Mouse (Mus musculus) ES-CJ7 (cell line): ENCODE data around the gene Zfp661.
"Not testable (repeated sequence)": the region's sequence is repeated elsewhere in the genome, so short reads cannot be mapped to it uniquely, and the experiment has no call there.

Experiments used
- DNase-seq: peaks from one replicate; pipeline ENCODE4 v3.0.0; 2011; ENCODE audit warnings: low read depth, low spot score

The Zfp661 gene

DNA sequence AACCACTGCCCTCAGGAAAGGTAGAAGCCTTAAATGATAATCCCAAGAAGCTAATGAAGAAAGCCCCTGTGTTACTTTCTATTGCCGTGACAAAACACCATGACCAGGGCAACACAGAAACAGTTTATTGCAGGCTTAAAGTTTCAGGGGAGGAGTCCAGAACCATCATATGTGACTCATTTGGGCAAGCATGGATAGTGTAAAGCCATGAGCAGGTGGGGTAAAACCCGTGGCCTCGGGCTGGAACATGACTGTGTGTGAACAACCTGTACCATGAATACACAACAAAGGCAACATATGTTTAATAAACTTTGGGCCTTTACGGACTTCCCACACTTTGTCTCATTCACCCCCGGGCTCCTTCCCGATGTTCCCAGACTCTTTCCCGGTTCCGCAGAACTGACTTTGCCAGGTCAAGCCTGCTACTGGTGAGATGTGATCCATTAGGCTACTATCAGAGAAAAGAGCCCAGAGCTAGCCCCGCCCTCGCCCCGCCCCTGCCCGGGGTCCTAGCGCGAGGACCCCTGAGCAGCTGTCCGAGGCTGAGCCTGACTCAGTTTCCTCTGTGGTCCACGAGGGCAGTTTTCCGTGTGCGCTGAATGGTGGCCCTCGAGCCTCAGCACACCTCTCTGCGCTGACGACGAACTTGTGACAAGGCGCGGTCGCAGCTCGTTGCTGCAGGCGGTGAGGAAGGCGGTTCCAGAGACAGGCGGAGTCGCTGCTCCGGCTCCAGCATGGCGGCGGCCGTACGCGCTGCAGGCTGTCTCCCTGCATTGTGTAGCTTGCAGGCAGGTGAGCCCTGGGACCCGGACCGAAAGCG, at the start of gene Zfp661, which contains the start of gene Mrps5:
Gene Zfp661 (minus strand): TSS at position 401 of the 820 bp plus-strand sequence.
Gene Mrps5 (plus strand): TSS at position 529 of the 820 bp plus-strand sequence.
- DNase-seq: peak; percentile 77

DNA sequence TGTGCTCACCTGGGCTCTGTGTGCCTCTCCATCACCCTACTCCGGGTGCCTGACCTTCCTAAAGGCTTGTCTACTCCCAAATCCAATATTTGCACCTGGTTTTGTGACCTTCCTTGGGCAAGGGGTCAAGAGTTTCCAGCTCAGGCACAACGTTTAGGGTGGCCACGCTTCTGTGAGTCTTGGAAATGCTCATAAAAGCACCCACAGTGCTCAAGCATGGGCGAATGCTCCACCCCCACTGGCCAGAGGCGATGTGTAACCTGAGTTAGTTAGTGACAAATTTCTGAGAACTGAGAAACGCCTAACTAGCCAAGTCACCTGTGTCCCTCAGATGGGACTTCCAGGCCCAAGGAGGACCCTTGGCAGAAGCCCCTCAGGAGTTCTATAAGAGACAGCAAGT, 48.7 kb upstream of the Zfp661 start:
- DNase-seq: no peak

DNA sequence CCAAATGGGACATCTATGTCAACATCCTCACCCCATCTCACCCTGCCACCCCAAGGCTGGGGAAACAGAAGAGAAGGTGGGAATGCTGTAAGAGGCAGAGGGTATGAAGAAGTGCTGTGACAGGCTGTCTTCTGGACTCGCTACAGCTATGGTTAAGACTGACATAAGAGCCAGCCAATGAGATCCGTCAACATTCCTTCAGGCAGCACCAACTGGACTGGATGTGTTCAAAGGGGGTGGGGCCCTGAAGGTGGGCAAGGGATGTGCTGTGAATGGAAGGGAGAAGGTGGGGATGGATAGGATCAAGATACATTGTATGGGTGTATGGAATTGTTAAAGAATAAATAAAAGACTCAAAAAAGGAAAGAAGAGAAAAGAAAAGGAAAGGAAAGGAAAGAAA, 45.7 kb upstream of the Zfp661 start:
- DNase-seq: peak; percentile 21

DNA sequence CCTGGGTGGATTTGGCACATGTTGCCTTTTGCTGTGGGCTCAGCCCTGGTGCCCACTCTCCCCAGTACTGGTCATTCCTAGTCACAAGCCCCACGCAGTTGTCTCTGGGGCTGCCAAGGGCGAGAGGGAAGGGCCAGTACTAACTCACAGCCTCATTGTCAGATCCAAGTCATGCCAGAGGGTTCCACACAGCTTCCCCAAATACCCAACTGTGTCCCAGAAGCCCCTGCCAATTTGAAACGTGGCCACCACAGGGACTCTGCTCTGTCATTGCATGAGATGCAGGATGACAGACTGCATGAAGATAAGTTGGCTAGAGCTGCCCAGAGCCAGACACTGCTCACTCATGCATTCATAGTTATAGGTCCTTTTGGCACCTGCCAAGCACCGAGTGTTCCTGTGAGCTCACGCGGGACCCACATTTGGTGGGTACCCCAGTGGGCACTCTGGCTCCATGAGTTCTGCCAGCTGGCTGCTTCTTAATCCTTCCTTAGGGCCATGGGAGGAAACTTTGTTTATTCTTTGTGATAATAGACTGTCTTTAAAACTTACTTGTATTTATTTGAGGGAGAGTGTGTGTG, 41.2 kb upstream of the Zfp661 start:
- no peak for DNase-seq

DNA sequence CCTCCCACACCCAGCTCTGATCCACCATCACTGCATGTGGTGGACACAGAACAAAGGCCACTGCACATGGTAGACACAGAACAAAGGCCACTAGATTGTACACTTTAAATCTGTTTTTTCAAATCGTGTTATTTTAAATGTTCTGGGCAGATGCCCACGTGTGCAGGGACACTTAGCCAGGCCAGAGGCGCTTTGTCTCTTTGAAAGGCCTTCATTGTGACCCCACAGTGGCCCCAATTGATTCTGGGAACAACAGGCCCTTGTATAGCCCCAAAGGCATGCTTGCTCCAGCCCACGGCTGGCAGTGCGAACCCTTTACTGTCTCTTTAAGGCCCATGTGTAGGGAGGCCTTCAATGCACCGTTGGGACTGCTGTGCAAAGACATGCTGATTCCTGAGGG, 40.5 kb upstream of the Zfp661 start:
- DNase-seq: no peak

DNA sequence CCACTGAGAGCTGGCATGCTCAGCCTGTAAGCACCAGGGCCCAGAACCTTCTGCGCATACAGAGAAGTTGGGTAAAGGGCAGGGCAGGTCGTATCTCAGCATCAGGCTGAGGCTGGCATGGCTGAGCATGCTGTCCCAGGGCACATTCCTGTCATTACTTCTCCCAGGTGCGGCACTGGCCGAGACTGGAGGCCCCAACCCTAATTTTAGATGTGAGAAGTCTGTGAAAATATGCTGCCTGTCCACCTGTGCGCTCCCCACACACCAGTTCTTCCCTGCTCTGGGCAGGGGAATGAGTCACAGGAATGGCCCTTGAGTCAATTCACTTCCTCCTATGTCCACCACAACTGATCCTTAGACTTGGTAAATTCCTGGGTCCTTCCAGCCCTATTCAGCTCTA, 38.8 kb upstream of the Zfp661 start:
- DNase-seq: no peak

DNA sequence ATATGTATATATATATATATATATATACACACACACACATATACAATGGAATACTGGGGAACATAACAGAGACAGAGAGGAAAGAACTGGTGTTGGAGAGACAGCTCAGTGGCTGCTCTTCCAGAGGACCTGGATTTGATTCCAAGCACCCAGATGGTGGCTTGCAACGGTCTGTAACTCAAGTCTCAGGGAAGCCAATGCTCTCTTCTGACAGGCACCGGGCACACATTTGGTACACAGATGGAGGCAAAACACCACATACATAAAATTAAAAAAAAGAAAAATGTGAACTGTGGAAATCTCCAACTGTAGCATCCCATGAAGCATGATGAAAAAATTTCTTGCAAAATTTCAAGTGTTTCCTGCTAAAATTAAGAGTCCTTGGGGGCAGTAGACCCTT, 37.9 kb upstream of the Zfp661 start:
- DNase-seq: no peak

DNA sequence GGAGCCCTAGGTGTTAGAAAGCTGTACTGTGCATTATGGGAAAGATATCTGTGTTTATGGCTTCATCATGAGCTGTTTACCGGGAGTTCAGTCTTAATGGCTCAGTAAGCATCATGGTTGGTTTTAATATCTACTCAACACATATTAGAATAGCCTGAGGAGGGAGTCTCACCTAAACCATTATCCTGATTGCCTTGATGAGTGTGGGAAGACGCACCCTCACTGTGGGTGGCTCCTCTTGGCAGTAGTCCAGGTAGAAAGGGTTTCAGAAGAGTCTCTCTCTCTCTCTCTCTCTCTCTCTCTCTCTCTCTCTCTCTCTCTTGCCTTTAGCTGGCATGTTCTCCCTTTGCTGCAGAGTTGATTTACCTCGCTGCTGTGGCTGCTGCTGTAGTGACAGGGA, 35.2 kb upstream of the Zfp661 start:
- DNase-seq: no peak

DNA sequence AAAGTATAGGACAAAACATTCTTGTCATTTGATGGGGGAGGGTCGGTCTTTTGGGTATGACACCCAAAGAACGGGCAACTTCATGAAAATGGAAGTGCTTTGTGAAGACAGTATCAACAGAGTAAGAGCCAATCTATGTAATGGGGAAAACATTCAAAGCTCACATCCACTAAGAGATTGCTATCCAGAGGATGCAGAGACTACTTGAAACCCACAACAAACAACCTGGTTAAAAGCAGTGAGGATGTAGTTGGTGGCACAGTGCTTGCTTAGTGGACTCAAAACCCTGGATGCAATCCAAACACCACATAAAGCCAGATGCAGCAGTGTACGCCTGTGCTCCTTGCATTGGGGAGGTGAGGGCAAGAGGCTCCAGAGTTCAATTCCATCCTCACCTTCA, 32.4 kb upstream of the Zfp661 start:
- DNase-seq: no peak

DNA sequence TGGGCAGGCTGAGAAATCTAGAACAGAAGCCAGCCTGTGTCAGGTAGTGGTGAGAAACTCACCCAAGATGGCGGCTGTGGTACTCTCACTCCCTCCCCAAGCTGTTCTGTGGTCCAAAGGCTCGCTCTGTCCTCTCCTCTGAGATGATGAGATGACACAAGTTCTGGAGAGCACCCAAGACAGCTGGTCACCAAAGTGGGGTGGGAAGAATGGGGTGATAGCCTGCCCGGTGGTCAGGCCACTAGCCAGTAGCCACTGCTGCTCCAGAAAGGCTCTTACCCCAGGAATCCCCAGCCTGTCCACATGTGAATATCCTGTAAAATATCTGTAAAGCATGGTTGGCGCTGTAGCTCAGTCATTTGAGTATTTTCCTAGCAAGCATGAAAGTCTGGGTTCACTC, 25.4 kb upstream of the Zfp661 start:
- no peak for DNase-seq

DNA sequence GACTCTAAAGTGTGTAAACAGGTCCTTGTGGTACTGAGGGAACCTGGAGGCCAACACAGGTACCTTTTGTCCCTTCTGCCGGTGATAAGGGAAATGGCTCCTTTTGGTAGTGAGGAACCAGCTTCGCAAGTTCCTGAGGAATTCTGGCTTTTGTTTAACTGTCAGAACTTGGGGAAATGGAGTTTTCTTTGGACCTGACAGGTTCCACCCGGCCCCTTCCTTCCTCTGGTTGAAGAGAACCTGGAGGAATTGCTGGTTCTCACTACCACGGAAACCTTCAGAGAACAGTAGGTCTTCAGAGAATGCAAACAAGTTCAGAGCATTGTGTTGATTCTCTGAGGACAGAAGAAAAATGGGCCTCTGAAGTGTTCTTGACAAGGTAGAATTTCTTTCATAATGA, 24.5 kb upstream of the Zfp661 start:
- DNase-seq: no peak

DNA sequence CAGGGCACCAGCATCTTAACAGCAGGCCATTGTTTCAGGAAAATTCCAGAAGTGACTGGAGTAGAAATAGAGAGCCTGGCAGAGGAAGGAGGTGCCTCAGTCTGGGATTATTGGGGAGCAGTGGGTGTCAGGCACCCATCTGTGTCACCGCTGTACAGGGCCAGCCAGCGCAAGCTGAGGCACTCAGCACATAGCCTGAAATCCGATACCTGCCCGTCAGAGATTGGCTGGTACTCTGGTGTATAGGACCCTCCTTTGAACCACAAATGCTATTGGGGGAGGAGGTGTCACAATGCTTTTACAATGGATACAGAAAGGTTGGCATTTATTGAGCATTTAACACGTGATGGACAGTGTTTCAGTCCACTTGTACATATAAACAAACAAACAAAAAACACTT, 22.1 kb upstream of the Zfp661 start:
- no peak for DNase-seq

DNA sequence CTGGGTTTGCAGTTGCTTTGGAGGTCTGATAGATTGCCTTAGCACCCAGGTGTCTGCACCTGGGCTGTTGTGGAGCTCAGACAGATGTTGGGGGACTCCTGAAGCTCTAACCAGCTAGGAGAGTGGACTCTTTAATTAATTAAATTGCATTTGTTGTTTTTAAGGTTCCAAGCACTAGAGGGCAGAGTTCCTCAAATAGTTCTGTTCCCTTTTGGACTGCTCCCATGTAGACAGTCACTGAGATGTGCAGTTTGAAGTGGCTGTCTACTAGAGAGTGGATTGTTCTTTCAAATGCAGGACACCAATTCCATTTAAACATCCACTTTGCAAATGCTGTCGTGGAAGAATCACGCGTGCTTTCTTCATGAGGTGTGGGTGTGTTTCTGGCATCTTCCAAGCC, 21.3 kb upstream of the Zfp661 start:
- DNase-seq: peak; percentile 63

DNA sequence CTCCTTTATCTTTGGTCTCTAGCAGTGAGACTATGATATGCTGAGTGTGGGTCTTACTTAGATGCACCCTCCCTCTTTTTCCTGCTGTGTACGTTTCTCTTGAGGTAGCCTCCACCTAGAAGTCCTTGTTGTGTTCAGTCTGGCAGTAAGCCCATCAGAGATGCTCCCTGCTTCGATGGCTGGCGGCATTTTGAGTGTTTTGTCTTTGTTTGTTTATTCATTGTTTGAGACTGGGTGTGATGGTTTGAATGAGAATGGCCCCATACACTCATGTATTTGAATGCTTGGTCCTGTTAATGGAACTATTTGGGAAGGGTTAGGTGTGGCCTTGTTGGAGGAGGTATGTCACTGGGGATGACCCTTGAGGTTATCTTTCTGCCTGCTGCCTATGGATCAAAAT, 18.3 kb upstream of the Zfp661 start:
- peak; percentile 92 for DNase-seq

DNA sequence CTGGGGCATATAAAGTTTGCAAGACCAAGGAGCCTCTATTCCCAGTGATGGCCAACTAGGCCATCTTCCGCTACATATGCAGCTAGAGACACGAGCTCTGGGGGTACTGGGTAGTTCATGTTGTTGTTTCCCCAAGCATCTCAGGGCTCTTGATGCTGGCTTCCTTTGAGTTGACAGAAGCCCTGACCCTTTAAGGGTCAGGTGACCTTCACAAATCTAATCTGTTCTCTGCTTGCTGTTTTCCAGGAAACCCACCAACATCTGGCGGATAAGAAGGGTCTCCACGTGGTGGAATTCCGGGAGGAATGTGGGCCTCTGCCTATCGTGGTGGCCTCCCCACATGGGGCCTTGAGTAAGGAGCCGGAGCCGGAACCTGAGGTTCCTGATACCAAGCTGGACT, 16.5 kb upstream of the Zfp661 start:
- not testable (repeated sequence) for DNase-seq

DNA sequence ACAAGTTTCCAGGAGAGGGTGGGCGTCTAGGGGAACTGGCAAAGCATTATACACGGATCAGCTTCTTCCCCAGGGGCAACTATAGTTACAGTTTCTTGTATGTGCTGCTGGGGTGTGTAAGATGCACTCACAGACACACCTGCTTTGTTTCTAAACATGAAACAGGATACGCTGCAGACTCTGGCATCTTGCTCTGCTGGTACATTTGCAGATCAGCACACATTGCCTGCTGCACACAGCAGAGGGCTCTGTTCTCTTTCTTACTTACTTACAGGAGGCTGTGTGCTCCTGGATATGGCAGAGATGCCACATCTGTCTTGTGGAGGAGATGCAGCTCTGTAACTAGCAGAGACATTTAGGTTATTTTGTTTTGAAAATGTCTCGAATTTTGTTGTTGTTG, 3.9 kb upstream of the Zfp661 start:
- peak; percentile 50 for DNase-seq

DNA sequence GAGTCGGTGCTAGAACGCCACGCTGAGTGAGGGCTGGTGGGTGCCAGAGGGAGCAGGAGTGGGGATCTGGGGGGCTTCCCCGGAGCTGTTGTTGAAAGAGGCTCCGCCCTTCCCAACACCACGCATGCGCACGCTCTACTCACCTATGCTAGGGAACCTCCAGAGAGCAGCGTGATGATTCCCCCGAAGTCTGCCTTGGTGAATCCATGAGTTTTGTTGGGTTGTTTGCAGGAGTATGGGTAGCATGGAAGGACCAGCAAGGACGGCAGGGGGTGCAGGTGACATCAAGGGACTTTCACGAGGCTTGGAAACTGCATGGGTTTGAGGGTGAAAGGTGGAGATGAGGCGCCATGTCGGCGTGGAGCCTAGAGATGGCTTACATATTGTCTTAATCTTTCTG, 3.3 kb upstream of the Zfp661 start:
- DNase-seq: peak; percentile 75

DNA sequence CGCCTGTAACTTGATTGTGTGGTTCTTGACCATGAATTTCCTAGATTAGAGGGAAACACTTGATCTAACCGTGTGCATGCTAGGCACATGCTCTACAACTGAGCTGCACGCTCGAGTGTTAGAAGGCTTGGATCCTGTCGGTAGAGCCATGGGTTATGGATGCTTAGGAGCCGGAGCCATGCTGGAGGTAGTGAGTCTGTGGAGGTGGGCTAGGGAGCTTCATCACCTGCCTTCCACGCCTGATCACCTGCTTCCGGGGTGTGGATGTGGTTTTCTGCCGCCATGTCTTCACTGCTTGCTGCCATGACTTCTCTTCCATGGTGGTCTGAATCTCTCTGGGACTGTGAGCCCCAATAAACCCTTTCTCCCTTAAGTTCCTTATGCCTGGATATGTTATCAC, 2.0 kb upstream of the Zfp661 start:
- no peak for DNase-seq

DNA sequence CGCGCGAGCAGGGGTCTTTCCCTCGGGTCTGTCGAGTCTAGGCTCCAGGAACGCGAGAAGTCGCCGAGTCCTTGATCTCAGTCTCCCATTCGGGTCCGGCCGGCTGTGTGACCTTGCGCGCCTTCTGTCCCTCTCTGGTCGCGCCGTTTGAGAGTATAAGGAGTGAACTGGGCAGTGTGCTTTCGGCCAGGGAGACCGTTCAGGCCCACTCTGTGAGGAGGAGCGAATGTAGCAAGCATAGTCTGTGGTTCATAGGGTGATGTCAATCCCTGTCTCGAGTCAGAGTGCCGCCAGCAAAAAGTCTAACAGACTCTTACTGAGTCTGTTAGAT, 585 bp upstream of the Zfp661 start:
- no peak for DNase-seq

DNA sequence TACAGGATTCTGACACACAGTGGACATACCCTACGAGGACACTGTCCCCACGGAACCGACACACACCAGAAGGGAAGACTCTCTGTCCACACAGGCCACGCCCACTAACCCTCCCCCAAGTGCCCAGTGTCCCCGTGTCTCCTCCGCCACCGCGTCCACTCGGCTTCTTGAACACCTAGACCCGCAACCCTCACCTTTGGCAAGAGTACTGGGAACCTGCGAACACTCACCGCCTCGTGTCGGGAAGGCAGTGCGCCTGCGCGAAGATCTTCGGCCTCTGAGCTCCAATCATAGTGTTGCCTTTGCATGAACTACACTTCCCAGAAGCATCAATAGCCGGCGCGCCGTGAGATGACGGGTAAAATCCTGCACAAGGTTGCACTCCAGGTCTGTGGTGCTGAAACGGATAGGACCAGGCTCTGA, 2.4 kb downstream of the Zfp661 start:
- peak; percentile 99 for DNase-seq

DNA sequence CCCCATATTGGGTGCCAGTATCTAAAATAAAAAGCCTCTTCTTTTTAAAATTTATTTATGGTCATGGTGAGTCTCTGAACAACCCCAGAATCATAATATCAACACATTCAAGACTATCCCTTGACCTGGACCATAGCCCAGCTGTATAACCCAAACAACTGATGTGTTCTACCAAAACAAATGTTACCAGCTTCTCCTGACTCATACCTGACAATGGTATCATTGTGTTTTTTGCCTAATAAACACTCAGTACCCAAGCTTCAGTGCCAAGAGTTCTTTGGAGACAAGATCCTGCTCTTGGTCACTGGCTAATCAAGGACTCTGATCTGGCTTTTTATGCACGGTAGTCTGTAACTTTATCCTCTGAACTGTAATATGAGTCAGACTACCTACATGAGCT, 13.6 kb downstream of the Zfp661 start:
- no peak for DNase-seq

DNA sequence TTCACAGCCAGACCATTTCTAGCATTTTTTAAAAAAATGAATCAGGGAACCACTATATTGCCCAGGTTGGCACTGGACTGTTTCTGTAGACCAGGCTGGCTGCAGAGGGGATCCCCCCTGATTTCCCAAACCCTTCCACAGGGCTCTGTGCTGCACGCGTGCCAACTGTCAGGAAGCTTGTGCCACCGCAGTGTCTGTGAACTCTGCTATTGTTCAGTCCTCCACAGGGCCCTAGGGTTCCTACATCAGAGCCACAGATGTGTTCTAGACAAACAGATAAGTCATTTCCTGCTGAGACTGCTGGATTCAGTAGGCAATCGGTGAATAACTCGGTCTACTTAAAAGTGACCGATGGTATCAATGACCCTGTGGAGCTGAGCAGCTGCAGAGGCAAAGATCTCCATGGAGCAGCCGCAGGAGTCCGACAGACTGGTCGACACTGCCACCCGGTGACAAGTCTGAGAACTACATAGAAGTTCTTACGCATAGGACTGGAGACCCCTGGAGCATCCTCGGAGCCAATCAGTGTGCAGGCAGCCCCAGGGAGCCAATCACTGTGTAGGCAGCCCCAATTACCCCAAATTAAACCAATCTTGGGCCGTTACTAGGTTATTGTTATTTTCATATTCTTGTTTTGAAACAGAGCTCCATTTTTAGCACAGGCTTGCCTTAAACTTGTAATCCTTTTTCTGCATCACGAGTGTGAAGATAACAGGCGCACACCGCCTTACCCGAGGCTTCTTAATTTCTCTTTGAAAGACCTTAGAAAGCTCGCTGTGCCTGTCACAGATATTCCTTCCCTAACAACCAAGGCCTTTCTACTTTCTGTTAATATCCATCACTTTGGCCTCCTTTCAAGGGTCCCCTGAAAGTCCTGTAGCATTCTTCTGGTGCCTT, 27.6 kb downstream of the Zfp661 start:
- DNase-seq: peak; percentile 90

DNA sequence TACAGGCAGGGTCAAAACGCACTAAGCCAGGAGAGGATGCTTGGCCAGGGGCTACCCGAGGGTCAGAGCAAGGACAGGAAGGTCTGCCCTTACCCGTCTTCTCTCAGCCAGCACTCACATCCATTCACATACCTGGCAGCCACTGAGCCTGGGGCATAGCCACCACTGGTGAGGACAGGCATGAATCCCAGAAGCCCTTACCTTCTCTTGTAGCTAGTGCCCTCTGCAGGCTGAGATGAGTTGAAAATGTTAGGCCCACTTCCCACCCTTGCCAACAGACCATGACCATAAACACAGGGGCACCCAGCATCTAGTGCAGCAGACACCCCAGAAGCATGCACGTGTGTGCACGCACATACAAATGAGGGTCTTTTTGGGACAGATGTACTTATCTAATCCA, 35.8 kb downstream of the Zfp661 start:
- peak; percentile 15 for DNase-seq
